Mouse (Mus musculus) midbrain, postnatal 0 days (tissue): ENCODE measurements at regions not wholly inside any gene's neighbourhood (a gene's known extent, or its start where the extent isn't known, plus 50 kb on each side); places are given as distances from the start of the nearest gene placed in this dataset.

ENCODE experiments used
- ATAC-seq: fragments of 200-750 bp; cut with Nextera tagmentation; 2 replicates; pipeline ENCODE4 v1.8.0; 2017; ENCODE audit warnings: moderate number of reproducible peaks, mild to moderate bottlenecking, moderate TSS enrichment, moderate library complexity; ENCODE audit not compliant: low FRiP score
- DNase-seq: peaks from one replicate; pipeline ENCODE4 v3.0.0-alpha.2; 2015; ENCODE audit warnings: low spot score
- H3K27ac ChIP-seq: fragments of 300-500 bp; sonication (generic); 2 replicates; pipeline ENCODE4 v1.5.1; 2014; ENCODE audit warnings: low read depth, mild to moderate bottlenecking, low read length, mixed read lengths
- H3K27me3 ChIP-seq: fragments of 300-500 bp; sonication (generic); 2 replicates; pipeline ENCODE4 v1.6.1; 2014; ENCODE audit warnings: low read length, control low read depth, mixed read lengths; ENCODE audit not compliant: insufficient read depth
- H3K36me3 ChIP-seq: fragments of 300-500 bp; sonication (generic); 2 replicates; pipeline ENCODE4 v1.6.1; 2014; ENCODE audit warnings: low read length, control low read depth, mixed read lengths; ENCODE audit not compliant: insufficient read depth
- H3K4me1 ChIP-seq: fragments of 300-500 bp; sonication (generic); 2 replicates; pipeline ENCODE4 v1.6.1; 2014; ENCODE audit warnings: mild to moderate bottlenecking, control low read depth, antibody characterized with exemption, low read length, mixed read lengths; ENCODE audit not compliant: insufficient read depth
- H3K4me2 ChIP-seq: fragments of 300-500 bp; sonication (generic); 2 replicates; pipeline ENCODE4 v1.6.1; 2014; ENCODE audit warnings: low read depth, mild to moderate bottlenecking, low read length, mixed read lengths; ENCODE audit not compliant: poor library complexity, severe bottlenecking
- H3K4me3 ChIP-seq: fragments of 300-500 bp; sonication (generic); 2 replicates; pipeline ENCODE4 v1.5.1; 2014; ENCODE audit warnings: low read depth, mild to moderate bottlenecking, low read length, moderate library complexity
- H3K9ac ChIP-seq: fragments of 300-500 bp; sonication (generic); replicated peaks from 2 replicates; pipeline ENCODE4 v1.6.1; 2014; ENCODE audit warnings: mild to moderate bottlenecking, low read length, moderate library complexity, mixed read lengths; ENCODE audit not compliant: poor library complexity, severe bottlenecking
- H3K9me3 ChIP-seq: fragments of 300-500 bp; sonication (generic); 2 replicates; pipeline ENCODE4 v1.6.1; 2016; ENCODE audit warnings: low read length, control low read depth
- CTCF ChIP-seq: IDR thresholded peaks from 2 replicates; pipeline ENCODE4 v1.5.1; 2016; ENCODE audit warnings: antibody characterized with exemption, mild to moderate bottlenecking
- WGBS: fragments of 180-500 bp; shearing (Covaris S2); extraction: QIAGEN DNeasy Blood & Tissue Kit; methylation state at CpG from one replicate; pipeline ENCODE4 v1.1.7; 2014; 5-methylcytosine and 5-hydroxymethylcytosine counted together

DNA sequence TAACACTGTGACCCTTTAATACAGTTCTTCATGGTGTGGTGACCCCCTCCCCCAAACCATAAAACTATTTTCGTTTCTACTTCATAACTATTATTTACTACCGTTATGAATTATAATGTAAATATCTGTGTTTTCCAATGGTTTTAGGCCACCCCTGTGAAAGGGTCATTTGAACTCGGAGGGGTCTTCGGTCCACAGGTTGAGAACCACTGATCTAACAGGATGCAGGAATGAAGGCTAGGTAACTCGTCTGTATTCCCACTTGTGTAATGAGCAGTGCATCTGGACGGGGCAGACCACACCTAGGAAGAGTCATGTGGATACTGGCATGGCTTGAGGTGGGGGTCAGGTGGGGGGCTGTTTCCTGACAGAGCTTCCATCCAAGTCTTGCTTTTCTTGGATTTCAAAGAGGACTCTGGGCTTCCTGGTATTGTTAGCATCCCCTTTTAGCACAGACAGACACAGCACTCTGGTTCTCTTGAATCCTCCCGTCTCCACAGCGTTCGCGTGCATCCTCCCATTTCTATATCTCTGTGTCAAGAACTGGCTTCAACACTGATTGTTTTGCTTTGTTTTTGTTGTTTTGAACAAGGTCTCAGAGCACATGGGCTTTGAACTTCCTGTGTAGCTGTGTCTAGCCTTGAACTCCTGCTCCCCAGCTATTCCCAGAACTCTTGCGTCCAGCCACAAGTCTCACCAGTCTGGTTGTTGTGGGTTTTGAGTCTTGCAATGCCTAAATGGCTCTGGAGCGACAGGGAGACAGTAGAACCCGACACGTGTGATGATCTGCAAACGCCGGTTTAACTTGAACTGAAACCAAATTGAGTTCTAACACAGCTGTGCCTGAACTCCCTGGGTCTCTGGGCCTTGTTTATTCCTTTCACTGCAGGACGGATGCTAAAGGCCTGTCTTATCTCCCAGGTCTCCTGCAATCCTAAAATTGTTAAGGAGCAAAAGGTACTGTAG, 75.4 kb upstream of the Ralgps2 start:
- H3K4me3 ChIP-seq = no peak overlapping the region
- H3K9me3 ChIP-seq = no peaks in the 10 kb centered on the region
- no peaks in the 10 kb centered on the region for H3K36me3 ChIP-seq
- DNase-seq (no peak), ATAC-seq (no peak)
- no peak overlapping the region for H3K27ac ChIP-seq
- 85% methylated on average over 17 of the region's 17 CpGs for WGBS
- H3K4me1 ChIP-seq = no peaks in the 10 kb centered on the region
- no peaks in the 10 kb centered on the region for H3K27me3 ChIP-seq
- H3K9ac ChIP-seq = no peak overlapping the region
- H3K4me2 ChIP-seq = no peak overlapping the region
- TF ChIP-seq CTCF = no peak

DNA sequence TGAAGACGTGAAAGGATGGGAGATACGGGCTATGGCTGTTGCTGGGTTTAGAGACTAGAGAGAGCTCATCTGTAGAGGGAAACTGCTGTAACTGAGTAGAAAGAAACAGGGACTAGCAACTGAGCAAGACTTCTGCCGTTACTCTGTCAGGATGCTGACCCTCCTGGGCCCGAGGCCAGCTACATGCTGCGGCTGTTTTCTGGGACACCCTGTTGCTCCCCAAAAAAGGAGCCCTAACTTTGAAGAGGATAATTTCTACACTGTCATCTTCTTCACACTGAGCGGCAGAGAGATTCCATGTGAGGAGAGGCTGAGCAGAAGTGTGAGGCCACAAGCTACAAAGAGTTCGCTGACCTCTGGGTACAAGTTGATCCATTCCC, 74.2 kb upstream of the Ralgps2 start:
- Histone ChIP-seq H3K9ac (no peak overlapping the region), H3K4me3 (no peak overlapping the region), H3K36me3 (no peaks in the 10 kb centered on the region), H3K9me3 (no peaks in the 10 kb centered on the region), H3K4me2 (no peak overlapping the region), H3K27me3 (no peaks in the 10 kb centered on the region), H3K27ac (no peak overlapping the region), H3K4me1 (no peaks in the 10 kb centered on the region)
- TF ChIP-seq CTCF = no peak
- DNase-seq (no peak), ATAC-seq (no peak)
- 64% methylated on average over 7 of the region's 7 CpGs for WGBS

DNA sequence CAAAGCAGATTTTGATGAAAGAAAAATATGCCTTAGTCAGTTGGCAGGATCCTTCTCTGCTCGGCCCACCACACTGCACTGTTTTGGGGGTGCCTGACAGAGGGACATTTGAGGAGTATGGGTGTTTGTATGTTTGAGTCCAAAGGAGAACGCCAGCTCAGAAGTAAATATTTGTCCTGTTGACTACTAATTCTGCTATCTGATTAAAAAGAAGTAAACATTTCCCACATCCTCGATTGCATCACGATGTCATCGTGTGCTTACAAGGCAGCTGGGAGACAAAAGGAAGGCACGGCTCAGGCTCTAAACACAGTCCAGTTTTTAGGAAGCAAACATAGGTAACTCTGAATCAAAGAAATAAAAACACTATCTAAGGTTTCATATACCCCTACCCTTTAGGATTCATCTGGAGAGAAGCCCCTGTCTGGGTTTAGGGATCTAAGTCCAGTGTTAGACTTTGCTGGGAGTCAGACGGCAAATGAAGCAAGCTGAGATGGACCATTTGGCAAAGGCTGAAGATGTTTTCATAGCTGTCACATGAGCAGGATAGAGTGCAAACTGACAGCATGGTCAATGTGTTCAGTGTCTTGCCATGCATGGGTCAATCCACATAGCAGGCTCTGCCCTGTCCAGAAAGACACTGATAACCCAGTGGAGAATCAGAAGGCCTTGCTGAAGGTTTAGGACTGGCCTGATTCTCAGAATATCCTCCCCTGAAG, 73.7 kb upstream of the Ralgps2 start:
- H3K4me1 ChIP-seq = no peaks in the 10 kb centered on the region
- H3K27me3 ChIP-seq = no peaks in the 10 kb centered on the region
- no peak overlapping the region for H3K27ac ChIP-seq
- no peak overlapping the region for H3K4me3 ChIP-seq
- 81% methylated on average over 7 of the region's 7 CpGs for WGBS
- no peak overlapping the region for H3K9ac ChIP-seq
- DNase-seq (no peak), ATAC-seq (no peak)
- no peaks in the 10 kb centered on the region for H3K36me3 ChIP-seq
- H3K4me2 ChIP-seq = no peak overlapping the region
- H3K9me3 ChIP-seq = no peaks in the 10 kb centered on the region
- TF ChIP-seq CTCF = no peak

DNA sequence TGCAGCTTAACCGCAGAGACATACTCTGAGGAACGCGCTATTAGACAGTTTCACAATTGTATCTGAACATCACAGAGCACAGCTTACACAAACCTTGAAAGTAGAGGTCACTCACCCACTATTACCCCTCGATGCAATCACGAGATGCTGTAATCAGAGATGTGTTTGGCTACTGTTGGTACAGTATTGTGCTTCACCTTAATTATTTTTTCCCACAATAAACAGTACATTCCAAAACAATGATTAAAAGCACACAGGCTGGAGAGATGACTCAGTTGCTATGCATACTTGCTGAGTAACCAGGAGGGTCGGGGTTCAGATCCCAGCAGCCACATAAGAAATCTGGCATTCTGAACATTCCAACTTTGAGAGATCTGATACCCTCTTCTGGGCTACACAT, 71.8 kb upstream of the Ralgps2 start:
- Histone ChIP-seq H3K4me1 (no peaks in the 10 kb centered on the region), H3K36me3 (no peaks in the 10 kb centered on the region), H3K27me3 (no peaks in the 10 kb centered on the region), H3K9ac (no peak overlapping the region), H3K4me3 (no peak overlapping the region), H3K4me2 (no peak overlapping the region), H3K9me3 (no peaks in the 10 kb centered on the region), H3K27ac (no peak overlapping the region)
- WGBS = 87% methylated on average over 6 of the region's 6 CpGs
- no peak for TF ChIP-seq CTCF
- no peak for ATAC-seq
- no peak for DNase-seq

DNA sequence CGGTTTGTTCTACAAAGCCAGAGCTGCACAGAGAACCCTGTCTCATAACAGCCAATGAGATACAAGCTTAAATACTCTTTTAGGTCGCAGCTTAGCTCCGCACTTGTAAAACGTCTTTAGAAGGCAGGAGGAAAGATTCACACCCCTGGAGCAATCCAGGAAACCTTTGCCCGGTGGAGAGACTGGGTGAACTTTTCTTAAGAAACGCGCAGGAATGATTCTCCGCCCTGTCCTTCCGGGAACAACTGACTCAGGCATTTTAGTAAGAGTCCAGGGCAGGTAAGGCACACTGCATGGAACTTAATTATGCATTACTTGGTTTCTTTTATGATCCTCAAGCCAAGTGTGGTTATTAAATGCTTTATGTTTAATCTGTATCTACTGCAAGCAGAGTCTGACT, 70.0 kb upstream of the Ralgps2 start:
- H3K27ac ChIP-seq = no peak overlapping the region
- H3K4me3 ChIP-seq = no peak overlapping the region
- no peak overlapping the region for H3K9ac ChIP-seq
- H3K9me3 ChIP-seq = no peaks in the 10 kb centered on the region
- ATAC-seq (no peak), DNase-seq (no peak)
- H3K4me1 ChIP-seq = no peaks in the 10 kb centered on the region
- H3K27me3 ChIP-seq = no peaks in the 10 kb centered on the region
- WGBS = 75% methylated on average over 9 of the region's 9 CpGs
- no peak for TF ChIP-seq CTCF
- no peaks in the 10 kb centered on the region for H3K36me3 ChIP-seq
- H3K4me2 ChIP-seq = no peak overlapping the region
